Mouse (Mus musculus): ENCODE measurements around the gene Ankrd2.

Ankrd2 gene

GRCm38 (mm10) chr19:42035456-42036248, at the start of gene Ankrd2:
Ankrd2 (plus strand) TSS chr19:42036000.
- DNase-seq (ENCODE audit: inconsistent age in 2 of 2, low spot score in 1 of 2): peak; percentile 91 to 95

- DNase-seq (ENCODE audit: inconsistent age in 2 of 2, low spot score in 1 of 2): peak in 1 of 2 experiments; percentile 25
Measured at GRCm38 (mm10) chr19:41987206-41987605, 48.6 kb upstream of the Ankrd2 start.

DNA sequence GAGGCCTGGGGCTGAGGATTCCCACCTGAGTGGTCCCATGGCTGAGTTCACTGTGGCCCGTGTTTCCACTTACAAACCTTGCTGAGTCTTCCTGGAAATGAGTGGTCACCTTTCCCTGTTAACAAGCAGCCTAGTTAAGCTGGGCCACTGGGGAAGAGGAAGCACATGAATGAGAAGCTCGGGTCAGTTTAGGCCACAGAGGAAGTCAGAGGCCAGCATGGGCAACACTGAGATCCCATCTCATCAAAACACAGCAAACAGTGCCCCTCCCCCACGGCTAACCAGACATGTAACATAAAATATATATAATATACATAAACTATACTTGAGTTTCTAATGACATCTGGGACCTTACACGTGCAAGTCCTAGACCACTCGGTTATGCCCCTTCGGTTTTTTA, 46.0 kb upstream of the Ankrd2 start:
- DNase-seq (ENCODE audit: inconsistent age in 2 of 2, low spot score in 1 of 2): peak in 1 of 2 experiments; percentile 38

DNA sequence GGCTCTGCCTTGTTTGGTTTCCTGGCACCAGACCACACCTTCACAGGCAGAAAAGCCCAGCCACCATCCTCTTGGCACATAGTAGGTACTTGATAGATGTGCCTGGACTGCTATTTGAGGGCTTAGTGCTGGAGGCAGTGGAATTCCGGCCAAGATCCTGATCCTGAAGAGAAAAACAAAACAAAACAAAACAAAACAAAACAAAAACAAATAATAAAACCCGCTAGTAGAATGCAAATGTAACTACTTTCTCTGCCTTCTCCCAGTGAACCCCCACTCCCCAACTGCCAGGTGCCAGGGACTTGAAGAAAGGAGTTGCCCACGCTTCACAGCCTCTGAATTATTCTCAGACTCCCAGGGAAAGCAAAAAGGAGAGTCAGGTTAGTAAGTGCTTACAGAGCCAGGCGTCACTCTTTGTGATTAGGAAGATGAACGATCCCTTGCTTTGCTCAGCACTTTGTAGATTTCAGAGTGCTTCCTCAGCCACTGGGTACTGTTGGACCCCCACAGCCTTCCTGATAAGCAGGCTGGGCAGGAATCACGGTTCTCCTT, 43.8 kb upstream of the Ankrd2 start:
- no peak for DNase-seq (ENCODE audit: inconsistent age in 2 of 2, low spot score in 1 of 2)

GRCm38 (mm10) chr19:41992971-41993370, 42.8 kb upstream of the Ankrd2 start:
- no peak for DNase-seq (ENCODE audit: inconsistent age in 2 of 2, low spot score in 1 of 2)

GRCm38 (mm10) chr19:41993484-41993883, 42.3 kb upstream of the Ankrd2 start:
- DNase-seq (ENCODE audit: inconsistent age in 2 of 2, low spot score in 1 of 2): peak; percentile 79 to 93

DNA sequence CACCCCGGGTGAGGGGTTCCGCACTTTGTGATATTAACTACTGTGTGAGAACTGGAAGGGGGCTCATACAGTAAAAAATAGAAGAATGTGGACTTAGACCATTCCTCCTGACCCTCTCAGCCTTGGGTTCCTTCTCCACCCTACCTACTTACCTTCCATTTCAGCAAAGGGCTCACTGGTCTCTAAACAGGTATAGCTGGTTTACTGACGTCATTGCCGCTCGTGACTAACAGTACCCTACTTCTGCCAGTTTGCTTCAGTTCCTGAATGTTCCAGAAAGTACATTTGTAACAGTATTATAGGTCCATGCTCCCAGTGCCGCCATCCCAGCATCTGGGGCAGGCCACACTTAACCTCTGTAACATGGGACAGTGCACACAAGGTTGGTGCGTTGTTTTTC, 41.8 kb upstream of the Ankrd2 start:
- DNase-seq (ENCODE audit: inconsistent age in 2 of 2, low spot score in 1 of 2): no peak

DNA sequence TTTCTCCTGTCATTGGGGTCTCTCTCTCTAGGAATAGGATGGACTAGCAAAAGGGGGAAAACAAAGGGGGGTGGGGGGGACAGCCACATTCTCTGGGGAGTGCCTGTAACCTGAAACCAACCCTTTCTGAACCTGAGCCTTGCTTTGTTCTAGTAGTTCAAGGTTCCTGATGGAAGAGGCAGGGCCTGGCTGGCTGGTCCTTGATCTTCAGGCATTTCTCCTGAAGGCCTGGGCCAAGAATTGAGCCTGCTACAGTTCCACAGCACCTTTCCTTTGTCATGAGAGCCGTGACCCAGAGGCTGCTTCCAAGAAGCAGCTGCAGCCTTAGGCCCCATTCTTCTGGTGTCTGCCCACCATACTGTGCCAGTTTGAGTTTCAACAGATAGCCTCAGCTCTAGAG, 40.3 kb upstream of the Ankrd2 start:
- DNase-seq (ENCODE audit: inconsistent age in 2 of 2, low spot score in 1 of 2): peak in 1 of 2 experiments; percentile 61

- DNase-seq (ENCODE audit: inconsistent age in 2 of 2, low spot score in 1 of 2): peak in 1 of 2 experiments; percentile 44
Measured at GRCm38 (mm10) chr19:41997090-41997489, 38.7 kb upstream of the Ankrd2 start.

GRCm38 (mm10) chr19:41998770-41999548, 36.8 kb upstream of the Ankrd2 start:
- DNase-seq (ENCODE audit: inconsistent age in 2 of 2, low spot score in 1 of 2): peak in 1 of 2 experiments; percentile 51

DNA sequence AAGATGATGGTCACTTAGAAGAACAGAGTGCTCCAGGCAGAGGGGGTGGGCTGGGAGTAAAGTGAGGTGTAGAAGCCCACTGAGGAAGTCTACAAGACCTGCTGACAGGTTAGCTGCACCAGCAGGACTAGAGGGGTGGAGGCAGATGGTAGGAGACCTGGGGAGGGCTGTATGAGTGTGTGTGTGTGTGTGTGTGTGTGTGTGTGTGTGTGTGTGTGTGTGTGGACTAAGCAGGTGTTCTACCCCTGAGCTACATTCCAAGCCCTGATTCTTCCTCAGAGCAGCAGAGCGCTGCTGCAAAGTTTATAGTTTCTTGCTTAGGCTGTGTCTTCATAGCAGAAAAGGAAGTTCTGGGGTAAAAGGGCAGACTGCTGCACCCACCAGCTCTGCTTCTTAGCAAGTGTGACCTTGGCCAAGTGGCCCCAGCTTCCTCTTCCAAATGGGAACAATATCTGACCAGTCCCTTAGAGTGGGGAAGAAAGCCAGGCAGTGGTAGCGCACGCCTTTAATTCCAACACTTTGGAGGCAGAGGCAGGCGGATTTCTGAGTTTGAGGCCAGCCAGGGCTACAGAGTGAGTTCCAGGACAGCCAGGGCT, 36.0 kb upstream of the Ankrd2 start:
- DNase-seq (ENCODE audit: inconsistent age in 2 of 2, low spot score in 1 of 2): peak in 1 of 2 experiments; percentile 57

GRCm38 (mm10) chr19:42000446-42000958, 35.3 kb upstream of the Ankrd2 start:
- no peak for DNase-seq (ENCODE audit: inconsistent age in 2 of 2, low spot score in 1 of 2)

DNA sequence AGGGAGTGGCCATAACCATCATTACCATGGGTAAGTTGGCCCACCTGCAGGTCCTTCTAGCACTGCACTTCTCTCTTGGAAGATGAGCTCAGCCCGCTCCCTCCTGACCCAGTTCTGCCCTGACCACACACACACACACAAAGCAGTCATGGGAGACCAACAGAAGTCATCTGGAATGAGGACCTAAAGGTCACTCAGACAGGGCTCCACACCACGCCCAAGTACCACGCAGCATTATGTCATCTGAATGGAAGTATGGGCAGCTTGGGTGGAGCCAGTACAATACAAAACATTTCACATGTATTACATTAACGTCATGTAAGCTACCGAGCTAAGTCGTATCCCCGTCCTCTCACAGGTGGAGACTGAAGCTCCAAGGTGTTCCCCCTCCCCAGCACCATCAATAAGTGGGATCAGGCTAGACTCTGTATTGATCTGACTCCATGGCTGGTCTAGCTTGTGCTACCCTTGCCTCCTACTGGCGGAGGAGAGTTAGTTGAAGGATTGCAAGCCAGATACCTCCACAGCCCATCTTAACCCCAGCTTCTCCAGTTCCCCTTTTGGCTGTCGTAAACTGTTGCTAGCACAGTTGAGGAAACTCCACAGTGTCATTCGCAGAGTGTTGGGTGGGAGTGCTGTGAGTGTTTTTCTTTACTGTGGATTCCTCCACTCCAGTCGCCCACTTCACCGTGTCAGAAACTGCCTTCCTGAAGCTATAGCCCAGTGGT, 34.4 kb upstream of the Ankrd2 start:
- DNase-seq (ENCODE audit: inconsistent age in 2 of 2, low spot score in 1 of 2): no peak

DNA sequence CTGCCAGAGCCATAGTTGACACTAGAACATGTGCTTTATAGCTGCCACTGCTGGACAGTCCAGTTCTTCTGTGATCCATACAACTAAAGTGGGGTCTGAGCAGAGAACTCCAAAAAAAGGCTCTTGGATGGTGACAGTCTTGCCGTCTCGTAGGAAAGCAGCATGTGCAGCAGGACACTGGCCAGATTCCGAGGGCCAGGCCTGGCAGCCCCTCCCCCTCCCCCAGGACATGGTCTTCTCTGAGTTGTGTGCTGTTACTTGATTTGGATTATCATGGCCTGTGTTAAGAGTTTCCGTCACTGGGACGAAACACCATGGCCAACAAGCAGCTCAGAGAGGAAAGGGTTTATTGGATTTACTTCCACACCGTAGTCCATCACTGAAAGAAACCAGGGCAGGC, 31.5 kb upstream of the Ankrd2 start:
- DNase-seq (ENCODE audit: inconsistent age in 2 of 2, low spot score in 1 of 2): peak in 1 of 2 experiments; percentile 44

DNA sequence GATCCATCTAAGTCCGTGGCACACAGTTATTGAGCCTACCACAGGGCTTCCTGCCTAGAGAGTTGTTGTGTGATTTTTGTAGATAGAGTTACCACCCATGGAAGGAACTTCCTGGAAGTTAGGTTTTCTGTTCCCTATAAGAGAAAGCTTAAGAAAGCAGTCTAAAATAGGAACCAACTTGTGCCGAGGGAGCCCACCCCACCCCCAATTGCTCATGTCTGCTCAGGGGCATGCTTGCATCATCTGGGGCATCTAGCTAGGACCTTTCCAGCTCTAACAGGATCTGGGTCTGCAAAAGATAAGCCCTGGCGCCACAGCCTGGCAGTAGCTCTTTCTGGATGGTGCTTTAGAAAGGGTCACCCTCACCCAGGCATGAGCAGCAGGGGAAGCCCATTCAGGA, 30.2 kb upstream of the Ankrd2 start:
- peak in 1 of 2 experiments; percentile 45 for DNase-seq (ENCODE audit: inconsistent age in 2 of 2, low spot score in 1 of 2)

DNA sequence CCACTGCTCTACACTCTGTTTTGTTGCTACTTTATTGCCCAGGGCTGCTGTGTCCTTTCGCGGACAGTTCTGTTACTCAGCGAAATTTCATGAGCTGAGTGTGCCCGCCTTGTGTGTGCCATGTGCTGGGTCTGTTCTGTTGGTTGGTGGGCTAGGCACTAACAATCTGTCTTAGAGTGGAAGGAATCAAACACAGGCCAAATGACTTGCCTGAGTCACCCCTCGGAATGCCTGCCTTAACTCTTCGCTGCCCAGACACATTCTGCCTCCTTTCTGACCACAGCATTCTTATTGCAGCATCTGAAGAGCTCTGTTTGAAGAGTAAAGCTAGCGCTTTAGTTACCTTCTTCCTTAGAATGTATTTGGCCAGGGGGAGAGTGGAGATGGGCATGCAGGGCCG, 29.2 kb upstream of the Ankrd2 start:
- DNase-seq (ENCODE audit: inconsistent age in 2 of 2, low spot score in 1 of 2): peak in 1 of 2 experiments; percentile 25

DNA sequence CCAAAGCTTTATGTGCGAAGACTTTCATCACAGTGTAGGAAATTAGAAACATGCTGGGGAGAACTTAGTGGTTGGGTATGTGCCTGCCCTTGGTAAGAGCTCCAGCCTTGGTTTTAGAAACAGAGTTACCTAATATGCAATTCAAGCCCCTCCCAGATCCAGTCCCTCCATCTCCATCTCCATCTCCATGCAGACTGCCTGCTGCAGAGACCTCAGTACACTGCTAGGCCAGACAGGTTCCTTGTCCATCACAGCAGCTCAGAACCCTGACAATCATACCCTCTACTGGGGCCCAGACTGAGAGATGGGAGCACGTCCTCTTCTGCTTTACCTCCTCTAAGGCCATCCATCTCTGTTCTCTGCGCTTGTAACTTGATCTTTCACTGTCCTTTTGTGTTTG, 27.2 kb upstream of the Ankrd2 start:
- peak; percentile 61 to 76 for DNase-seq (ENCODE audit: inconsistent age in 2 of 2, low spot score in 1 of 2)

- DNase-seq (ENCODE audit: inconsistent age in 2 of 2, low spot score in 1 of 2): no peak
Measured at GRCm38 (mm10) chr19:42009067-42009466, 26.7 kb upstream of the Ankrd2 start.

- peak; percentile 77 to 85 for DNase-seq (ENCODE audit: inconsistent age in 2 of 2, low spot score in 1 of 2)
Measured at GRCm38 (mm10) chr19:42010436-42010835, 25.4 kb upstream of the Ankrd2 start.

DNA sequence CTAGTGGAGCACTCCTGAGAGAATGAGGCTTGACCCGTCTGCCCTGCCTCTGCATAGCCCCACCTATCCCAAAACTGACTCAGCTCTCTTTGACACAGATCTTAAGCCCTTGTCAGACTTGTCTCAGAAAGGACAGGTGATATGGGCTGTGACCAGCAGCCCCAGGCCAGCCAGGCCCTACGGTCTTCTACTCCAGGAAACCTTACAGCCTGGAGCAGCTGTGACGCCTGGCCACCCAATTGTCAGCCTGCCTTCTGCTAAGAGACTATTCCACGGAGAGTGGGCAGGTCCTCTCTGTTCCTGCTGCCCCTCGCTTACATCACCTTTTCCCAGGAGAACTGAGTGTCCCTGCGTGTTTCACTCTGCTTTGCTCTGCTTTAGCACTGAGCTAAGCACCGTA, 24.7 kb upstream of the Ankrd2 start:
- peak in 1 of 2 experiments; percentile 49 for DNase-seq (ENCODE audit: inconsistent age in 2 of 2, low spot score in 1 of 2)
